Mouse (Mus musculus) adrenal gland, postnatal 4 days (tissue): ENCODE data around the gene Vcp. TPM values are rescaled to one million over a fixed set of nuclear protein-coding genes. Genes with fewer than 3 reads are reported as not detected.
"Not testable (repeated sequence)": the region's sequence is repeated elsewhere in the genome, so short reads cannot be mapped to it uniquely, and the experiment has no call there.

ENCODE experiments used
- DNase-seq, 2 experiments: peaks; one replicate each; pipeline ENCODE4 v3.0.0; 2021 to 2022; ENCODE audit warnings: low spot score in 2 of 2, mixed read lengths in 2 of 2
- total RNA-seq, 2 experiments: library from RNA; stranded (reverse); gene quantifications; 2 replicates each; pipeline ENCODE4 v1.2.3; 2021

Gene Vcp
- total RNA-seq, 2 experiments from 2014 or later = 283 to 294 TPM

DNA sequence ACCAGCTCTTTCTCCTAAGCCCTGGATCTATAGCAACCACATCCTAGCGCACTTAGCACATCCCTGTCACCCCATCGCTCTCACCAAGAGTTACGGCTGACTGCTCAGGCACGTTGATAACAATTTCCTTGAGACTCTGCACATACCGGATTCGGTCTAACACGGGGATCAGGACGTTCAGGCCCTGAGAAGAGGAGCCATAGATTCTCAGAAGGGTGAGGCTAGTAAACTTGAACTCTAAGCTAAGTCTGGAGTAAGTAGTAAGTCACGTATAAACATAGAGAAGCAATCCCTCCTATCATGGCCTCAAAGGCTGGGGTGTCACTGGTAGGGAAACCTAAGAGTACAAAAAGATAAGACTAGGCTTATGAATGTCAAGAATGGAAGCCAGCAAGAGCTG lies 30.0 kb upstream of the Vcp start:
- DNase-seq = no peak

DNA sequence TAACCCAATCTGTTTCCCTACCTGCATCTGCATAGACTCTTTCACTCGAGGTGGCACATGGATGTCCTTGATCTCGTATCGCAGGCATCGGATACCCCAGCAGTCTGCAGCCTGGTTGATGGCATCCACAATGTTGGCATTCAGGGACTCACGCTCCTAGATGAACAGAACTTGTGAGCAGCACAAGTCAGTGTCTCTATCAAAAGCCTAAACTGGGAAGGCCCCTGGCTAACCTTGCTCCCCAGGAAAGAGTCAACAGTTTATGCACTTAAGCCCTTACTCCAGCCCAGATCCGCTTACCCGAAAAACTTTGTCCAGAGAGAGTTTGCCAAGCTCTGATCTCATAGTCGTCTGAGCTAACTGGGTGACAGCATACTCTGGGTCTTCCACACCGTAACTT lies 29.4 kb upstream of the Vcp start:
- DNase-seq = no peak

- DNase-seq = no peak
These were observed 28.8 kb upstream of the Vcp start for GRCm38 (mm10) chr4:43029121-43029520.

DNA sequence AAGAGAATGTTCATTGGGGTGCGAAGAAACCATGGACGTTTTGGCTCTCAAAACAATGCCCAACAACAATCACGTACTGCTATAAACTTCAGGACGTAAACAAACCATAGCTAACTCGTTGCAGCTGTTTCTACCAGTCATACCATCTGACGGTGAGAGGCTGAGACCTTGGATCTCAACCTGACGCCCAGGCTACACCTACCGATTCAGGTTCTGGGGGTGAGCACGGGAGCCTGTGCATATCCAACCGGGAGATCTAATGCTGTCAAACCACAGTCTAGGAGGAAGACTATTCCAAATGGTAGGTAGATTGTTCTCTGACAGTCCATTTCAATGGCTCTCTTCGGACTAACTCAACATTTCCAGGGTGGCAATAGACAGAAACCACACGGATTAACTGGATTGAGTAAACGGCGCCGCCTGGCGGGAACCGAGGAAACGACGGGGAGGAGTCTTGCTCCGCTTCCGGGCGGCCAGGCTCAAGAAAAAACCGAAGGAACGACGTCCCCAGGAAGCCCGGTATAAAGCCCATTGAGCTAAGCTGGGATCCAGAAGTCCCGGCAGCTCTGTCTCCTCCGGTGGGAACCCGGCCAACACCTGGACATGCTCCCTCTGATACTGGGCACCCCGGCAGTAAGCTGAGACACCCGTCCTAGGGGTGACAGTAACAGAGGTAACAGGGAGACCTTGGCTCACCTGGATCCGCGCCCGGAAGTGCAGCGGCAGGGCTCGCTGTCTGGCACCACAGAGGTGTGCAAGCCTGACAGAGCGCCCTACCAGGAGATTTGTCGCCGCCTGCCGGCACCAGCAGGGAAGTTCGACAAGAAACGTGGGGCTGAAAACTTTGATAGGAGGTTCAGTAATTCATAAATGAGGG lies 25.0 kb upstream of the Vcp start, which contains the start of gene Pigo:
TSS of gene Pigo (minus strand) at position 736 of the 877 bp plus-strand sequence.
- DNase-seq = peak; percentile 93

- DNase-seq = no peak
These were observed 24.4 kb upstream of the Vcp start for GRCm38 (mm10) chr4:43024673-43025072.

GRCm38 (mm10) chr4:43021341-43021740 lies 21.0 kb upstream of the Vcp start:
- DNase-seq = no peak

DNA sequence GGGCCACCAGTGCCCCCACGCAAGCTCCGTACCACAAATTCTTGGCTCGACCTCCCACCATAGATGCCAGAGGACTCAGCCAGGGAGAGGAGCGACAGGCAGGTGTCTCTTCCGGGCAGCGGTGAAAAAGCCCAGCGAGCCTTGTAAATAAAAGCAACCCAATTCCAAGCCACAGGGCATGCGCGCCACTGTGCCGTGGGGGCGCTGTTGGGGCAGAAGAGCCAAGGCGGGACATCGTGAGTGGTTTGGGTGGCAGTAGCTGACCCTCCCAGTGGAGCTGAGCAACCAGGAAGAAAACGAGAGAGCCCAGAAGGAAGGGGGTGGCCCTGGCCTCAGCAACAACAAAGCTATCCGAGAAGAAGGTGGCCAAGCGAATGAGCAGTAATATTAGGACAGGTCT lies 20.6 kb upstream of the Vcp start:
- no peak for DNase-seq

DNA sequence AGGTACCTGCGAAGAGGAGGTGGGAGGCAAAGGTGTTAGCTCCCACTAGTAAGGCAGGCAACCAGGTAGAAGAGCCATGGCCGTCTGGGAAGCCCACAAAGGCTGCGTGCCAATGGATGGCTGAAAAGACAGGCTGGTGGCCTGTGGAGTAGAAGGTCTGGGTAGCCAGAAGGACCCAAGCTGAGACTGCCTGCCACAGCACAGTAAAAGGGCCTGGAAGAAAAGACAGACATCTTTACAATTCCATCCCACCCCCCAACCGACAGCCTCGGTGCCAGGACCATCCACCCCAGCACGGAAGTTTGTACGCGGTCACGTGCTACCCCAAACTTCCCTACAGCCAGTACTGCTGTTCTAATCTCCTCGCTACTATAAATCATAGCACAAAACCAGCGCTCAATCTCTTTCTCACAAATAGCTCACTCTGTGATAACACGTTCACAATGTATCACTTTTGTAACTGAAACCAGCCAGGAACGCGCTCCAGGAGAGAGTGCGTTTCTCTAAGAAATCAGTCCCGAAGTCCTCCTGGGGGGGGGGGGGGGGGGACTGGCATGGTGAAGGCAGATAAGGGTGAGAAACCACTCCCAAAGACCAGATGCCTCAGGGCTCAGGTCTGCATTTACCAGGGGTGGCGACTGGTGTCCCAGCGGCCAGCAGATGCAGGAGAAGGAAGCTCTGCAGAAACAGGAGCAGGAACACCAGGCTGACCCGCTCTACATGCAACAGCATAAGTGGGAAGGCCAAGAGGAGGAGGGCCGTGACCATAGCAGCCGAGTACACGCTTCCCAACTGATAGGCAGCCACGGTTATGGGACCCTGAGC lies 19.5 kb upstream of the Vcp start:
- DNase-seq = no peak

DNA sequence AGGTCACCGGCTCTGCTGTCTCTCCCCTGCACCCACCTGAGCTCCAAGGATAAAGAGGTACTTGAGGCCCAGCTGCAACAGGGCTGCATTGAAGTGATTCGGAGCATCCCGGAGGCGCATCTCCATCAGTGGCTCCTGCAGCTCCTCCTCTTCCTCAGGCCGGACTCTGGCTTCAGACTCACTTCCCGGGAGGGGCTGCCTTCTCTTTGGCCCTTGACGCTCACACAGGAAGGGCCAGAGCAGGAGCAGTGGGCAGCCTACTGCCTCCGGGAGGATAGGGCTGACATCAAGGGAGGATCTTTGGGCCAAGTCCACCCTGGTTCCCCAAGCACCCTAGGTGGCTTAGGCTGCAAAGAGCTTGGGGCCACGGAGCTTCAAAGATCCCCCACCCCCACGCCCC lies 18.9 kb upstream of the Vcp start:
- no peak for DNase-seq

- DNase-seq = no peak
These were observed 17.8 kb upstream of the Vcp start for GRCm38 (mm10) chr4:43018156-43018555.

DNA sequence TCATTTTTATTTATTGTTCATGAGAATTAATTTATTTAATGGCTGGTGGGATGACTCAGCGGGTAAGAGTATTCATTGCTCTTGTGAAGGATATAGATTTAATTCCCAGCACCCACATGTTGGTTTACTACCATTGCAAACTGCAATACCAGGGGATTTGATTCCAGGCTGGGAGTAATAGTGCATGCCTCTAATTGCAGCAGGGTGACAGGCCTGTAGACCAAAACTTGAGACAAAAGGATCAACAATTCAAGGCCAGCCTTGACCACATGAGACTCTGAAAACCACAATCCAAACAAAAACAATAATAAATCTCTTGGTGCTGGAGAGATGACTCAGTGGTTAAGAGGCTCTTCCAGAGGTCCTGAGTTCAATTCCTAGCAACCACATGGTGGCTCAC lies 11.8 kb upstream of the Vcp start:
- DNase-seq = no peak

DNA sequence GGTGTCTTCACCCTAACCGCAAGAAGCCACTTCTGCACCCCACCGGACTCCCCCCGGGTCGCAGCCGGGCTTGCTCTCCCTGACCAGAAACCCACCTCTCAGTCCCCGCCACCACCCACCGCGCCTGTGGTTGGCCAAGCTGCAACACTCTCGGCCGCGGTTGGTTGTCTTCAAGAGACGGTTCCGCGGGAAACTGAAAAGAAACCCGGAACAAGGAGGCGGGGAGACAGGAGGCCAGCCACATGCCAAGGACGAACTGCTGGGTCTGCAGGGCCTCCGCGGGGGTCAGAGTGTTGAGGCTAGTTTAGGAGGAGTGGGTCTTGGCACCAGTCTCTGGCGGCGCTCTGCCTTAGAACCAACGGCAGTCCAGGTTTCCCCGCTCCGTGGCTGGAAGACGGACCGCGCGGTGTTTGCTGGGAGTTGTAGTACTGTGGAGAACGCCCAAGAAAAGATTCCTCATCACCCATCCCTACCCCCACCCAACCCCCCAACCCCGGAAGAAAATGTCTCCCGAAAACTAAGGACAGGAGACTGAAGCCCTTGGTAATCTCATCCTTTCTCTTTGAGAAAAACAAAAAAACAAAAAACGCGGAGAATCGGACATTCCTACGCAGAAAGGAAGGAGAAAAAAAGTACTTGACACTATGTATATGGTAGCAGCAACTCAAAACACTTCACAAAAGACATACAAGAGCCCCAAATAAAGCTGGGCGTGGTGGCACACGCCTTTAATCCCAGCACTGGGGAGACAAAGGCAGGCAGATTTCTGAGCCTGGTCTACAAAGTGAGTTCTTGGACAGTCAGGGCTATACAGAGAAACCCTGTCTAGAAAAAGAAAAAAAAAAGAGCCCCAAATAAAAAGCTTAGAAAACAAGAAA lies 10.1 kb upstream of the Vcp start, which contains the start of gene Fancg:
TSS of gene Fancg (minus strand) at position 346 of the 878 bp plus-strand sequence.
- peak; percentile 69 to 70 for DNase-seq

DNA sequence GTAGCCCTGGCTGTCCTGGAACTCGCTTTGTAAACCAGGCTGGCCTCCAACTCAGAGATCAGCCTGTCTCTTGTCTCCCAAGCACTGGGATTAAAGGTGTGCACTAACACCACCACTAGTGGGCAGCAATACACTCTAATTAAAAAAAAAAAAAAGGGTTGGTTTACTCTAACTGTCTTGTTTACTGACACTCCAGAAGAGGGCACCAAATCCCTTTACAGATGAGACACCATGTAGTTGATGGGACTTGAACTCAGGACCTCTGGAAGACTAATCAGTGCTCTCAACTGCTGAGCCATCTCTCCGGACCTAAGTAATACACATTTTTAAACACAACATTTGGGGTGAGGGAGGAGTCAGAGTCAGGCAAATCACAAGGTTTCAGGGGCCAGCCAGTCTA lies 5.5 kb upstream of the Vcp start:
- DNase-seq = no peak

GRCm38 (mm10) chr4:43004951-43005350 lies 4.6 kb upstream of the Vcp start:
- no peak for DNase-seq

DNA sequence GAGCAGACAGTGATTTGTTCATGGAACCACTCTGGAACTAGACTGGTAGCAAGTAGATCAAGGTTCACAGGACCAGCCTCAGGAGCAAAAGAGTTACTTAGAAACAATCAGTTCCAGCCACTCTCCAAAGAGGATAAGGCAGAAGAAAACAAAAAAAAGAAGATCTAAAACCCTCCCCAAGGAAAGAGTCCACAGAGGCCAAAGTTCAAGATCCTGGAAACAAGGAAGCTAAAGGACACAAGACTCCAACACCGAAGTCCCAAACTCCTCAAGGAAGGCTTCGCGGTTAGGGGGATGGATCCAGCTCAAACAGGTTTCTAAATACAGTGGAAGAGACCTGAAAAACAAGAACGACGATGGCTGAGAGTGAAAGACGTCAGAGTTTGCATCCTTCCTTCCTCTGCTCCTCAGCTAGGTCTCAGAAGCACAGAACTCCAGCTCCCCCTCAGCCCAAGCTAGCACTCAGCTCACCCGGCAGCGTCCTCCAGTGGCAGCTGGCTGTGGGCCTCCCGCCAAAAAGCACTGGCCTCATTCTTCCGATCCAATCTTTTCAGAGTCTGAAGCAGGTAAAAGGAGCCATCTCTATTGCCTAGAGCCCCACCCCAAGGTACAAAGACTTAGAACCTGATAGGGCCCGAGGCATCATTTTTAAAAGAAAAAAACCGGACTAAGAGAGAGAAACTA lies 2.6 kb upstream of the Vcp start:
- DNase-seq = no peak

DNA sequence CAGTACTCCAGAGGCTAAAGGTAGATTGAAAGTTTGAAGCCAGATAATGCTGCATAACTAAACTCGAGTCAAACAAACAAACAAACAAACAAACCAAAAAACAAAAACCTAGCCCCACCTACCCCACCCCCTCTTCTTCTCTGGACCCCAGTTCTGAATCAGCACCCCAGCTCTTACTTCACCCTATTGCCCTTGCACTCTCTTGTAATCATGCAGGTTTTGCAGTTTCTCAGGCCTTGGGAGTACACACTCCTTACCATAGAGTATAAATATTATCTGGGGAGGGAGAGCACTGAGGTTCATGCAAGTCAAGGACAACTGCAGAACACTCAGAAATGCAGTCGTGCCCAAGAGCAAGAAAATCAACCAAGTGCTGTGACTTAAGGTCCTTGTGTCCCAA lies 965 bp upstream of the Vcp start:
- no peak for DNase-seq

- peak; percentile 44 to 67 for DNase-seq
These were observed 711 bp downstream of the Vcp start for GRCm38 (mm10) chr4:42999451-43000140.

- DNase-seq = no peak
These were observed 2.3 kb downstream of the Vcp start for GRCm38 (mm10) chr4:42998022-42998421.

- DNase-seq = no peak
These were observed 12.0 kb downstream of the Vcp start for GRCm38 (mm10) chr4:42988296-42988695.

DNA sequence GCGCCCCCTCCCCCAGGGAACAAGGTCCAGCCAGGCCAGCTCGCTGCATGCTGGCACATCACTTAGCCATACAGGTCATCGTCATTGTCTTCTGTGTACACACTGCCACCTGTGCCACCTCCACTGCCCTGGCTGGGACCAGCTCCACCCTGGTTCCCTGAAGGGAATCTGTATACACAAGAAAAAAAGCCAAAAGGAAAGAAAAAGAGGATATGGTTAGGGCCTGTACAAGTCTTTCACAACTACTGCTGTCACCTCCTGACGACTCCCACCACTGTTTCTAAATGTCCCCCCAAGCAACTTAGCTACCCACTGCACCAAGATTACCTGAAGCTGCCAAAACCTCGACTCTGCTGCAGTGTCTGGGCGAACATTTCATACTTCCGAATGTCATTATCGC lies 19.8 kb downstream of the Vcp start:
- not testable (repeated sequence) for DNase-seq
